Mouse (Mus musculus) neural tube, embryonic 14.5 days (tissue): ENCODE measurements around the gene Adm2. TPM values are rescaled to one million over a fixed set of nuclear protein-coding genes. Genes with fewer than 3 reads are reported as not detected.

Experiments used
- ATAC-seq: fragments of 200-750 bp; cut with Nextera tagmentation; 2 replicates; pipeline ENCODE4 v1.8.0; 2017; ENCODE audit warnings: low read depth, mild to moderate bottlenecking, moderate TSS enrichment, moderate library complexity
- H3K27ac ChIP-seq: fragments of 300-500 bp; sonication (generic); 2 replicates; pipeline ENCODE4 v1.5.1; 2014; ENCODE audit warnings: low read depth, mild to moderate bottlenecking, control low read depth, low read length, moderate library complexity, mixed read lengths
- H3K27me3 ChIP-seq: fragments of 300-500 bp; sonication (generic); 2 replicates; pipeline ENCODE4 v1.6.1; 2014; ENCODE audit warnings: low read length; ENCODE audit not compliant: control insufficient read depth, insufficient read depth
- H3K36me3 ChIP-seq: fragments of 300-500 bp; sonication (generic); 2 replicates; pipeline ENCODE4 v1.6.1; 2014; ENCODE audit warnings: low read length, mixed read lengths; ENCODE audit not compliant: control insufficient read depth, insufficient read depth
- H3K4me1 ChIP-seq: fragments of 300-500 bp; sonication (generic); 2 replicates; pipeline ENCODE4 v1.6.1; 2014; ENCODE audit warnings: low read length; ENCODE audit not compliant: control insufficient read depth, insufficient read depth
- H3K4me2 ChIP-seq: fragments of 300-500 bp; sonication (generic); 2 replicates; pipeline ENCODE4 v1.6.1; 2014; ENCODE audit warnings: mild to moderate bottlenecking, low read depth, low read length, control low read depth
- H3K4me3 ChIP-seq: fragments of 300-500 bp; sonication (generic); 2 replicates; pipeline ENCODE4 v1.5.1; 2014; ENCODE audit warnings: low read depth, low read length, control low read depth, mixed read lengths
- H3K9ac ChIP-seq: fragments of 300-500 bp; sonication (generic); replicated peaks from 2 replicates; pipeline ENCODE4 v1.6.1; 2014; ENCODE audit warnings: low read depth, mild to moderate bottlenecking, control low read depth, low read length, mixed read lengths
- H3K9me3 ChIP-seq: fragments of 300-500 bp; sonication (generic); 2 replicates; pipeline ENCODE4 v1.6.1; 2016; ENCODE audit warnings: low read length; ENCODE audit not compliant: control insufficient read depth
- WGBS: fragments of 180-500 bp; shearing (Covaris S2); extraction: QIAGEN DNeasy Blood & Tissue Kit; methylation state at CpG from one replicate; pipeline ENCODE4 v1.1.7; 2014; 5-methylcytosine and 5-hydroxymethylcytosine counted together
- polyA plus RNA-seq: library from polyadenylated mRNA; unstranded; fragments of >200 nt; fragmentation: Nextera tagmentation; extraction: Ambion mirVana; gene quantifications from 2 replicates; pipeline ENCODE4 v1.2.1, GENCODE M21; 2014

Gene Adm2
- polyA plus RNA-seq, 1 experiment from 2014 or later = not detected

DNA sequence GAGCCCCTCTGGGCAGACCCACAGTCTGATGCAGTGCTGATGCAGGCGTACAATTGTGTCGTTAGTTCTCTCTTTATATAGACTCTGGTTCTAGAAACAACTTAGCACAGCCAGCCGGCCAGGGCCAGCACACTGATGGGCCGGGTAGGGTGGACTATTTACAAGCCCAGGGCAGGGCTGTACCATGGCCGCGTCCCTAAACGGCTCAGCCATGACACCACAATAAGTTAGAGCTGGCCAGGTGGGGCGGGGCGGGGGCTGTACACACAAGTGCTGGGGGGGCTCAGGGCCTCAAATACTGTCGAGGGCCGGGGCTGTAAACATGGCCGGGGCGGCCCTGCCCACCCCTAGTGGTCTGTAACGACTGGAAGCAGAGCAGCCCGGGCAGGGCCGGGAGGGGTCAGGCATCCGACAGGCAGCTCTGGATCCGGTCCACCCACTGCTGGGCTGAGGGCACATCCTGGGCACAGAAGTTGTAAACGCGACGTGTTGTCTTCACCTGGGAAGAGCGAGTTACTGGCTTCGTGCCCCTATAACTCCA lies 34.2 kb upstream of the Adm2 start:
- peaks cover 57% of the 10 kb centered on the region for H3K36me3 ChIP-seq
- no peak for ATAC-seq

DNA sequence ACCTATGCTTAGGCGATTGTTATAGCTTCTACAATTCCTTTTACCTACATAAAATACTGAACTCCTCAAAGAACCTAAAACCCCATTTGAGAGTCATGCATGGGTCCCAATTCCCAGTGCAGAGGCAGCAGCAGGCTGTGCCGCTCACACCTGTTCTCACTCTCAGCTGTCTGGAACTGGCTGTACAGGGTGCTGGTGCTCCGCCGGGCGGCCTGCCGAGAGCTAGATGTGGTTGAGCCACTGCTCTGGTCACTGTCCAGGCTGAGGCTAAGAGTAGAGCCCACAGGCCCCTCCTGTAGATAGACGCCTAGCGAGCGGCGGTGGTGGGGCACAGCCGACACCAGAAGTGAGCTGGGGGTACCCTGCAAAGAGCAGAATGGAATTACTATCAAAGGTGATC lies 33.1 kb upstream of the Adm2 start:
- ATAC-seq = no peak
- Histone ChIP-seq H3K9me3 (no peaks in the 10 kb centered on the region), H3K36me3 (peaks cover 63% of the 10 kb centered on the region), H3K9ac (no peak overlapping the region), H3K27ac (no peak overlapping the region), H3K4me3 (no peak overlapping the region), H3K4me1 (no peaks in the 10 kb centered on the region), H3K4me2 (no peak overlapping the region), H3K27me3 (no peaks in the 10 kb centered on the region)
- WGBS = 94% methylated on average over 11 of the region's 11 CpGs

More for the DNA sequence above, 34.2 kb upstream of the Adm2 start:
- Histone ChIP-seq H3K27me3 (no peaks in the 10 kb centered on the region), H3K9me3 (no peaks in the 10 kb centered on the region), H3K4me3 (no peak overlapping the region), H3K4me2 (no peak overlapping the region), H3K27ac (no peak overlapping the region), H3K4me1 (no peaks in the 10 kb centered on the region), H3K9ac (no peak overlapping the region)
- WGBS = 81% methylated on average over 23 of the region's 23 CpGs

DNA sequence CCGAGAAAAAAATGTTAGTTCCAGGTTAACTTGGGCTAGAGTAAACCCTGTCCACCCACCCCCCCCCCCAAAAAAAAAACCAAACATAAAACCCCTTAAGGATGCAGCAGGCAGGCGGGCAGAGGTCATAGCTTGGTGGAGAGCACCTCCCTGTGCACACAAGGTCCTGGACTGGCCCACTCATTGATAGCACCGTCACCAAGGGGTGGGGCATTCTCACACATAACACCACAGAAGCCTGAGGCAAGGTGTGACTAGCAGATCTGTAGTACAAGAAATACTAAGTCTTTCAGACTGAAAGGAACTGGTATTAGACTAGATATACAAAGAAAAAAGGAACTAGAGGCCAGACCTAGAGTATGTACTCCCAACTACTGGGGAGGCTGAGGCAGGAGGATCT lies 31.0 kb upstream of the Adm2 start:
- H3K9me3 ChIP-seq = no peaks in the 10 kb centered on the region

DNA sequence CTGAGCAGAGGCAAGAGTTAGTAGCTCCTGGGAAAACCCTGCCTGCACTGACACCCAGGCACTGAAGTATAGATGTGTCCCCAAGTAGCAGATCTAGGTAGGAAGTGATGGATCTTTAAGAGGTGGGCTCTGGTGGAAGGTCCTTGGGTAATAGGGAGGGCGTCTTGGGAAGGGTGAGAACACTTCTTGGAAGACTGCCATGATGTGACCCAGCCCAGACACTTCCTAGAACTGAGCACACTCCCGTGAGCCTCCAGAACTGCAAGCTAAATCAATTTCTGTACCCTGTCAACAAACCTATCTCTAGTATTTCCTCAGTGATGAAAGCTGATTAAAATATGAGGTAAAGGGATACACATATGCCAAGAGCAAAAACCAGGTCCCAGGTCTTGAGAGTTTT lies 29.7 kb upstream of the Adm2 start:
- peaks cover 73% of the 10 kb centered on the region for H3K36me3 ChIP-seq
- ATAC-seq = no peak
- H3K27me3 ChIP-seq = no peaks in the 10 kb centered on the region
- 79% methylated on average over 2 of the region's 2 CpGs for WGBS
- no peaks in the 10 kb centered on the region for H3K4me1 ChIP-seq
- no peak overlapping the region for H3K4me3 ChIP-seq
- H3K27ac ChIP-seq = no peak overlapping the region
- no peaks in the 10 kb centered on the region for H3K9me3 ChIP-seq
- no peak overlapping the region for H3K9ac ChIP-seq
- H3K4me2 ChIP-seq = no peak overlapping the region

More for the DNA sequence above, 31.0 kb upstream of the Adm2 start:
- peaks cover 70% of the 10 kb centered on the region for H3K36me3 ChIP-seq
- H3K27me3 ChIP-seq = no peaks in the 10 kb centered on the region
- no peak for ATAC-seq
- no peaks in the 10 kb centered on the region for H3K4me1 ChIP-seq
- H3K4me2 ChIP-seq = no peak overlapping the region
- H3K4me3 ChIP-seq = no peak overlapping the region
- no peak overlapping the region for H3K9ac ChIP-seq
- 92% methylated on average over 3 of the region's 3 CpGs for WGBS
- H3K27ac ChIP-seq = no peak overlapping the region

DNA sequence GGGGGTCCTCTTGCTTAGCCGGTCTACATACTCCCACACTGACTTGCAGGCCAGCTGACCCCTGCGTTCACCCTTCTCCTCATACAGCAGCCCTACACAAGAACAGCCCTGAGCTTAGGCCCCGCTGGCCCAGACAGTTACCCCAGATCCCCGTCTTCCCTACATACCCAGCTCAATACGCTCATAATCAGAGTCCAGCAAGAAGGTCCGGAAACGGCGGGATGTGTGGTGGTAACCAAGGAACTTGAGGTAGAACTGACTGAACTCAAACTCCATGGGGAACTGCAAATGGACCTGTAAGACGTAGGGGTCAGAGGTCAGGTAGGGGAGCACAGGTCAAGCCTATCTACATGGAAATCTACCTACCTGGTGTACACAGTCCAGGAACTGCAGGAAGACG lies 28.7 kb upstream of the Adm2 start:
- Histone ChIP-seq H3K9me3 (no peaks in the 10 kb centered on the region), H3K27me3 (no peaks in the 10 kb centered on the region), H3K27ac (no peak overlapping the region), H3K9ac (no peak overlapping the region), H3K4me2 (no peak overlapping the region), H3K4me3 (no peak overlapping the region), H3K36me3 (peaks cover 69% of the 10 kb centered on the region), H3K4me1 (no peaks in the 10 kb centered on the region)
- 93% methylated on average over 10 of the region's 10 CpGs for WGBS
- no peak for ATAC-seq

DNA sequence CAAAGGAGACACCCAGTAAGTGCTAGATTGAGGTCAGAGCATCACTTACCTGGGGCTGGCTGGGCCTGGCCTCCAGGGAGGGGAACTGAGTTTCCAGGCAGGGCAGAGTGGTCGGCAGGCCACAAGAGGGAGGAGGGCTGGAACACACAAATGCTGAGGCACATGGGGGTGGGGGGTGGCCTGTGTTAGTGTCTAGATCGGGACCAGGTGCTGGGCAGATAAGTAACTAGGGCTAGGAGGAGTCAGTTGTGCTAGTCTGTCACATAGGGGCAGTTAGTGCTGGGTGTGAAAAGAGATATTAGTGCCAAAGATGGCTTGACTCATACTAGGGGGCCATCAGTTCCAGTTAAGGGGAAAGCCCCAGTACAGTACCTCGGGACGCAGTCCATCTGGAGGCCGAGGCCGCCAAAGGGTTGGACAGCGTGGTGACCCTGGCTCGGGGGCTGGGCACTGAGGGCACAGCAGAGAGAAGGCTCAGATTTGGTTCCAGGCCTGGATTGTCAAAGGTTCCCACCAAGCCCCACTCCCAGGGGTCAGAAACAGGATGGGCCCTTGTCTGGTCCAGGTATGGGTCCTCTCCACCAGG lies 26.8 kb upstream of the Adm2 start:
- Histone ChIP-seq H3K27me3 (no peaks in the 10 kb centered on the region), H3K4me3 (no peak overlapping the region), H3K4me1 (no peaks in the 10 kb centered on the region), H3K9me3 (no peaks in the 10 kb centered on the region), H3K9ac (no peak overlapping the region), H3K36me3 (peaks cover 71% of the 10 kb centered on the region), H3K4me2 (no peak overlapping the region), H3K27ac (no peak overlapping the region)
- 95% methylated on average over 8 of the region's 8 CpGs for WGBS
- no peak for ATAC-seq

DNA sequence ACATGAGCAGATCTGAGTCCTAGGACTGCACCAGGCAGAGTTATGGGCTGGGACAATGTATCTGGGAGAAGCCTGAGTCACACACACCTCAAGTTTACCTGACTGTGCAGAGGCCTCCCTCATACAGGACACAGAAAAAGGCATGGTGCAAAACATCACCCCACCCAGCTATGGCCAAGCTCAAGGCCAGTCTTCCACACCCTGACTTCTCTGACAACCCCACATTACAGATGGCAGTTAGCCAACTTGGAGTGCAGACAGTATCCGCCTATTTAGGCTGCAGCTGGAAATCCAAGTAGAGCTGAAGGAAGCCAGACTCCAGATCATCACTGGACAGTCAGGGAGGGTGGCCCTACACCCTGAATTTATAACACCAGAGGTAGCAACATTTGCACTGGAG lies 26.1 kb upstream of the Adm2 start:
- Histone ChIP-seq H3K27me3 (no peaks in the 10 kb centered on the region), H3K4me1 (no peaks in the 10 kb centered on the region), H3K4me3 (no peak overlapping the region), H3K9me3 (no peaks in the 10 kb centered on the region), H3K27ac (no peak overlapping the region), H3K4me2 (no peak overlapping the region), H3K9ac (no peak overlapping the region), H3K36me3 (peaks cover 76% of the 10 kb centered on the region)
- no peak for ATAC-seq
- WGBS = 65% methylated on average over 1 of the region's 1 CpGs

DNA sequence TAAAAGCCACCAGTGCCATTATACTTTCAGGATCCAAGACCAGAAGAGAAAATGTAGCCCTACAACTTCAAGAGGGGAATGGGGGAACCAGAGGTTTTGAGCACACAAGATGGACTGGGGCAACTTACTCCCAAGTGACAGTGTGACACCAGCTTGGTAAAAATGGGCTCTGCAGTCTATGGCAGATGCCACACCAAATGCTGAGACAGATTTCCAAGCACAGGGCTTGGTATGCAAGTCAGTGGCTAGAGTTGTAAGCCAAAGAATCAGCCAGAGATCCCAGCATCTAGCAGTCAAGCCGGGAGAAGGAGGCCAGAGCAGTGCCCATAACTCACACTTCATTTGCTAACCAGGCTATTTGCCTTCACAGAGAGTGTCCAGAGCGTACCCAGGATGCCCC lies 24.8 kb upstream of the Adm2 start:
- Histone ChIP-seq H3K4me1 (no peaks in the 10 kb centered on the region), H3K9ac (no peak overlapping the region), H3K36me3 (peaks cover 83% of the 10 kb centered on the region), H3K4me2 (no peak overlapping the region), H3K27me3 (no peaks in the 10 kb centered on the region), H3K9me3 (no peaks in the 10 kb centered on the region), H3K27ac (no peak overlapping the region), H3K4me3 (no peak overlapping the region)
- WGBS = 94% methylated on average over 2 of the region's 2 CpGs
- ATAC-seq = no peak

DNA sequence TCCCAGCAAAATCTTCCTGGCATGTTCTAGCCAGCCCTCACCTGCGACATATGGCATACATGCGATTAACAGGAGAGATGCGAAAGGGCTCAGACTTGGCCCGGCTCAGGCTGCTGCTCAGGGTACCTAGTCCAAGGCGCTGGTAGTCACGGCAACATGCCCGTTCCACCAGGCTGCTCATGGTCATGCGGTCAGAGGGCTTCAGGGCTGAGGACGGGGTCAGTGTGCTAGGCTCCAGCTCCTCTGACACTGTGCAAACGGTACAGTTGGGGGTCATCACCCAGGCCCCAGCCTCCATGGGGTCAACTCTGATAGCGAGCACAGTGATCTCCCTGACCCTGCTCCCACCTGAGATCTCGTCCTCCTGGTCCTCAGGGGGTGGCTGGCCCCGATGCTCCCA lies 22.3 kb upstream of the Adm2 start:
- Histone ChIP-seq H3K4me2 (no peak overlapping the region), H3K9me3 (no peaks in the 10 kb centered on the region), H3K4me3 (no peak overlapping the region), H3K9ac (no peak overlapping the region), H3K27me3 (no peaks in the 10 kb centered on the region), H3K27ac (no peak overlapping the region), H3K4me1 (no peaks in the 10 kb centered on the region), H3K36me3 (peaks cover 75% of the 10 kb centered on the region)
- ATAC-seq = no peak
- WGBS = 90% methylated on average over 13 of the region's 13 CpGs
